Mouse (Mus musculus) layer of hippocampus, postnatal 10 days (tissue): ENCODE measurements around the gene Gpx7. TPM values are rescaled to one million over a fixed set of nuclear protein-coding genes. Genes with fewer than 3 reads are reported as not detected.
A peak's percentile ranks its signal among the peaks of the same experiment; 100 is the strongest.

ENCODE experiments used
- DNase-seq, 2 experiments: peaks; one replicate each; pipeline ENCODE4 v3.0.0; 2021; ENCODE audit warnings: low spot score in 2 of 2
- long read RNA-seq: library from polyadenylated mRNA; stranded (forward); transcript quantifications from one replicate; pipeline ENCODE4 v2.0.0, GENCODE M21; 2023
- total RNA-seq, 2 experiments: library from RNA; stranded (reverse); gene quantifications; 2 replicates each; pipeline ENCODE4 v1.2.3; 2021

Gpx7 gene
- 10 to 100 TPM; 10.3 to 12.1 TPM for total RNA-seq
- long read RNA-seq, transcript Gpx7-201 (3 exons, 1,289 nt): major isoform, 23 of 27 reads
- long read RNA-seq, partial matches to known transcripts: 1 of 27 reads
- long read RNA-seq, other reads (novel, unspliced or antisense): 1 of 27 reads

DNA sequence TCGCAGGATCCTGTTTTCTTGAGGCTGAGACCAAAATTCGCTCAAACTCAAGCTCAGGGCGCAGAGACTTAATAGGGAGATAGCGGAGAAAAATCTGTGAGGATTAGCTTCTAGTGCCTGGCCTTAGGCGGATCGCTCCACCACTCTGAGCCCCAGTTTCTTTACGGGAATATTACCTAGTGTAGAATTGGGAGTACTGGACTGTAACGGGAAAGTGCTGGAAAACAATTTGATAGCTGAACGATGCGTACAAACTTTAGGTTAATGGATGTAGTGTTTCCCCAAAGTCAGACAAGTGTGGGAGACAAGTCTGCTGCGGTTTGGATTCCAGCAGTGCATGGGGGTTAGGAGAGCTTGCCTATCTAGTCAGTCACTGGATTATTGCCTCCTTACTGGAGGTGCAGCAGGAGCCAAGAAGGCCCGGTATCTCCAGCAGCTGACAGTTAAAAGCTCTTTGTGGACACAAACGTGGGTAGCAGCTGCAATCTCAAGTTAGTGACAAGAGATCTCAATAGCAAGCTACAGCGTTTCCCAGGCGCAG lies at the start of gene Gpx7:
Gene Gpx7 (minus strand): TSS at position 101 of the 541 bp plus-strand sequence.
- DNase-seq: peak in 1 of 2 experiments; percentile 19

DNA sequence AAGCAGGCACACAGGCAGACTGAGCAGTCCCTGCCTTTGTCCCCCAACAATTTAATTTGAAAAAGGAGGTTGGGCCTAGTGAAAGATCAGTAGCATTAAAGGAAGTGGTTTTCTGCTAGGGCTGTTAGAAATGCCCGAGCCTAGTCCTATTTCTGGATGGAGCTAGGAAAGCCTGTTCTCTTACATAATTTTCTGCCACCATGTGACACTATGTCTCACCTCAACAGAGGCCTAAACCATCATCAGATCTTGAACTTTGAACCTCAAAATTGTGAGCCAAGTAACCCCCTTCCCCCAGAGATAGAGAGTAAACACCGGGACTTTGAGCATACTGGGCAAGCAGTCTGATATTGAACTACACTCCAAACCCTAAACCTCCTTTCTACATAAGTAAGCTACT lies 49.3 kb upstream of the Gpx7 start:
- DNase-seq: no peak

DNA sequence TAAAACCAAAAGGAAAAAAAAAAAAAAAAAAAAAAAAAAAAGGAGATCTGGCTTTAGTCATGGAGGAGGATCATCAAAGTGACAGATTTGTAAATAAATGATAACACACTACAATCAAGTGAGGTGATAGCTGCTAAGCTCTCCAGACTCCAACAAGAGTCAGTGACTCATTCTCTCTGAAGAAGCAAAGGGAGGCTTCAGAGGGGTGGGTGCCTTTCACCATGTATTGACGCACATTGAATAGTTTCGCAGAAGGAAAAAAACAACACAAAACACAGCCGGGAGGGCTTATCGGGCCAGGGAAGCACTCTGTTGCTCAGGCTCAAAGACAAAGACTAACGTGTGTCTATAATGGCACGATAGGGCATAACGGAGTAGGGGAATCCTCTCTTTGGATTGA lies 41.3 kb upstream of the Gpx7 start:
- no peak for DNase-seq

DNA sequence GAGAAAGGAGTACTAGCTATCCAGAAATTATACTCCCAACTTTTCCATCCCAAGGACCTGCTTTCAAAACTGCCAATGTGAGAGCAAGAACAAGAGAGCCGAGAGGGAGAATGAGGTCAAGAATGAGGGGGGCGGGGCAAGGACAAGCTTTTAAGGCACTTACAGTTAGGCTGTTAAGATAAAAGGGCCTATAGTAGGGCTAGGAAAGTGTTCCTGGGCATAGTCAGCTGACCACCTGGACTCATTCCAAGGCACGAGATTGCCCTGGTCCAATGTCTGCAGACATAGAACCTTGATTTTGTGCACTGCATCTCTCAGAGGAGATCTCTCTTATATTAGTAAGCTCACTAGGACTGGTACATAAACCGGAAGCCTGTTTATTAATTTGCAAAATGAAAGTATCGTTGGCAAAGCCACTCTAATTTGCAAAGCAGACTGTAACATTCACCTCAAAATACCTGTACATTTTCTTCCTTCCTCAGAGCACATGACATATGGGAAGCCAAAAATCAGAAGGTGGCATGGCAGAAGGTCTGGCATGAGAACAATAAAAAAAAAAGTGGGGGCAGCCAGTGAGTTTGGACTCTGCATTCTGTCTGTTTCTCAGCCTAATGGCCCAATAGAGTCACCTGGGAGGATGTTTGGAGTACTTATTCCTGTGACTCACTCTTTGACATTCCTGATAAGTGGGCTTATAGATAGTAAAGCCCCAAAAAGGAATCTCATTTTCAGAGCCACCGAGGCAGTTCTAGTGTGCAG lies 31.5 kb upstream of the Gpx7 start:
- no peak for DNase-seq

DNA sequence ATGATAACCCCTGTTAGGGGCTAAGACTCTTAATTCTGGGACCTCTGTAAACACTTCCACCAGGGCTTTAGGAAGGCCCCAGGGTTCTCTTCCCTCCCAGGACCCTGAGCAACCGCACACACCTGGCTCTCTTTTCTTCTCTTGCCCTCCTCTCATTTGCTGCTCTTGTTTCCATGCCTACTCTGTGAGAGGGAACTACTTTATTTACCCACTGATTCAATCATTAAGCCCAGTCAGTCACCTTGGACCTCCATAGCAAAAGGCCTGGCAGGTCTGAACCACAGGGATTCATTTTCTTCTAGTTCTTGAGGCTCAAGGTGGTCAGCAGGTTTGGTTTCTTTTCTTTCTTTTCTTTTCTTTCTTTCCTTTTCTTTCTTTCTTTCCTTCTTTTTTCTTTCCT lies 29.5 kb upstream of the Gpx7 start:
- no peak for DNase-seq

DNA sequence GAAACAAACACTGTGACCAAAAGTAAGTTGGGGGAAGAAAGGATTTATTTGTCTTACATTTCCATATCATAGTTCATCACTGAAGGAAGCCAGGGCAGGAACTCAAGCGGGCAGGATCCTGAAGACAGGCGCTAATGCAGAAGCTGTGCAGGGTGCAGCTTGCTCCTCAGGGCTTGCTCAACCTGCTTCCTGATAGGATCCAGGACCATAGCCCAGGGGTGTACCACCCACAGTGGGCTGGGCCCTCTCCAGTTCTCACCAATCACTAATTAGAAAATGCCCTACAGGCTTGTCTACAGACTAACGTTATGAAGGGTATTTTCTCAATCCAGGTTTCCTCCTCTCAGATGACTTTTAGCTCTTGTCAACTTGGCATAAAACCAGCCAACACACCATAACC lies 28.9 kb upstream of the Gpx7 start:
- no peak for DNase-seq

DNA sequence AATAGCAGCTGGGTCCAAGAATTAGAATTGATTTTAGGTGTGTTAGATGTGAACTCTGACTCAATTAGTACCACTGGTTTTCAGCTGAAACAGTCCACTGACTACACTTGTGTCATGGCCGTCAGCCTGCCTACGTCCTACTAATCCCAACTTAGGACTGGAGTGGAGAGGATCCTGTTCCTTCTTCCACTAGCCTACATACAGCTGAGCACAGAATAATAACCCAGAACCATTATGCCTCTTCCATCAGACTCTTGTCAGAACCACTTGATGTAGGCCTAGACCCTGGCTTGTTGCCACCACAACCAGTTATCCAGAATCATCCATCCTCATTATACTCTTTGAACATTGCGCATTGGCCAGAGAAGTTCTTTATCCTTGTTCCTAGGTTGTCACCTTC lies 28.0 kb upstream of the Gpx7 start:
- no peak for DNase-seq

DNA sequence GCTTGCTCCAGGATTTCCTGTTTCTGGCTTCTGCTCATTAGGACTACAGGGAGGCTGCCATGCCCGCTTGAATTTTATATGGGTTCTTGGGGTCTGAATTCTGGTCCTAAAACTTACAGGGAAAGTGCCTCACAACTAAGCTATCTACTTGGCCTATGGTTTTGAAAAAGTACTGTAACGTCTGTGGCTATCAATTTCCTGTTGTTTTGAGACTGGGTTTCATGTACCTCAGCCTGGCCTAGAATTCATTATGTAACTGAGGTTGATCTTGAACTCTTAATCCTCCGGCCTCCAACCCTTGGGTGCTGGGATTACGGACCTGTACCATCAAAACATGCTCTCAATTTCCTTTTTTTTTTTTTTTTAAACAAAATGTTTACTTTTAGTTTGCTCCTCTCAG lies 27.5 kb upstream of the Gpx7 start:
- DNase-seq: no peak

DNA sequence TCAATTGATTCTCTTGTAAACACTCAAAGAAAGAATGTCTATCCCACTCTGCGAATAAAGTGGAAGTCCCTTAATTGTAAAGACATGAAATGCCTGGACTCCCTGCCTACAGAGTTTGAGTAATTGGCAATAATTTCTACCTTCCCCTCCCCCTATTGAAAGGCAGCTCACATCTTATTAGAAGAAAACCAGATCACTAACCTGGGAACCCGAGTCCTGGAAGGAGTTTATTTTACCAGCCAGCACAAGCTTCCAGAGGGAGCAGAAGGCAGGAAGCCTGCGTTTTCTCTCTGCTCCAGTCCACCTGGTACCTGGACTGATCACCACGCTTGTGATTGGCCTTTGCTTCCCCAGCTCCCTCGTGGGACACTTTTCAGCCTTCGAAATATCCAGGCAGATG lies 26.6 kb upstream of the Gpx7 start:
- no peak for DNase-seq

DNA sequence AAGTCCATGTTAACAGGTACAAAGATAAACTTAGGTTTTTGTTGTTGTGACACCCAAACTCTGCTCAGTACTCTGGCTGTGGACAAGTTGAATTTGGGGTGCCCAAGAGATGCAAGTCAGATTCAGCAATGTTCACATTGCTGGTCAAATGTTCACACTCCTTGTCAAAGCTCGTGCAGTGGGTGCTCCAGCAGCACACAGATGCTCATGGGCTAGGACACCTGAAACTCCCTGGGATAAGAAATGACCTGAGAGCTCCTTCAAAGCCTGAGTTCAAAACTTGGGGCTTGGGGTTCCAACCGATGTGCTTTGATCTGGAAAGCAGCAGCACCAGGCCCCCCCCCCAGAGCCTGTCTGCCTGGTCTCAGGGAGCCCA lies 24.8 kb upstream of the Gpx7 start:
- DNase-seq: no peak

DNA sequence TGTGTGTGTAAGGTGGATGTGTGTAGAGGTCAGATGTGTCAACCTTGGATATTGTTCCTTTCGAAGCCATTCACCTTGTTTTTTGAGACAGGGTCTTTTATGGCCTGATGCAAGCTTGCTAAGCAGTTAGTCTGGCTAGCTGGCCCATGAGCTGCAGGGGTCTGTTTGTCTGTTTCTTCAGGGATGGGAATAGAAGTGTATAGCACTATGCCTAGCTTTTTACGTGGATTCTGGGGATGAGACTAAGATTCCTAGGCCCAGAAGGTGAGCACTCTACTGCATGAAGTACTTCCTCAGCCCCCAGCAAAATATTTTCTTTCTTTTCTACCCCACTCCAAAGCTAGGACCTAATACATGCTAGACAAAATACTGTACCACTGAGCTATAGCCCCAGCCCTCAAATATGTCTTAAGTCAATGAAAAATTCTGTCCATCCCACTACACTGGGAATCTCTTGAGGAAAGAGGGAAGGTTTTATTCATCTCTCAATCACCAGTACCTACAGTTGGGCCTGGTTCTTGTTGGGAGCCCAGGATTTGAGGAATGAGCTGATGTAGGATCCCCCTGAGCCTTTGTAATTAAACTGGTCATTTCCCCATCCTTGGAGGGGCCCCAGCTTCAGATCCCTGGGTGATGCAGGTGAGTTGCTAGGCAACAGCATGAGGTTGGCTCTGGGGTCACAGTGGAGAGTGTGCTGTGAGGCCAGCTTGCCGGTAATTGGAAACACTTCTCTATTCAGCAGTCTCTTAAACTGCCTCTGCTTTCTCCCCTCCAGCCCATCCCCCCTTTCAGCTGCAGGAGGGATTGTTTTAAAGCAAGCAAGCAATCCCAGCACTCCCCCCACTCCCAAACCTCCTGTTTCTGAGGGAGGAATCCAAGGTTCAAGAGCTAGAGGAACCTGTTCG lies 24.1 kb upstream of the Gpx7 start:
- DNase-seq: peak; percentile 4 to 17

DNA sequence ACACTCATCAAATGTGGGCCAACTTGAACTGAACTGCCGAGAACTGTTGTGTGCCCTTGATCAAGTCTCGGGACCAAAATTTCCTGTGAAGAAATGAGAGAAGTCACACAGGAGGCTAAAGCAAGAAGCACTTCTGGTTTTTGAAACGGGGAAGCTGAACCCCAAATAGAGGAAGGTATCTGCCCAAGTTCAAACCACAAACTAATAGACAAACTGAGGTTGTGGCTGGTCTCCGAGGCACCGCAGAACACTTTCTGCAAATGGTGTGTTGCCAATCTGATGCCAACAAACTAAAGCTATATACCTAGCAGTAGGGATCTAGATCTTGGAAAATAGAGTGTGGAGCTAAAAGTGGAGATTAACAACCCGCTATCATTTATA lies 21.6 kb upstream of the Gpx7 start:
- no peak for DNase-seq

DNA sequence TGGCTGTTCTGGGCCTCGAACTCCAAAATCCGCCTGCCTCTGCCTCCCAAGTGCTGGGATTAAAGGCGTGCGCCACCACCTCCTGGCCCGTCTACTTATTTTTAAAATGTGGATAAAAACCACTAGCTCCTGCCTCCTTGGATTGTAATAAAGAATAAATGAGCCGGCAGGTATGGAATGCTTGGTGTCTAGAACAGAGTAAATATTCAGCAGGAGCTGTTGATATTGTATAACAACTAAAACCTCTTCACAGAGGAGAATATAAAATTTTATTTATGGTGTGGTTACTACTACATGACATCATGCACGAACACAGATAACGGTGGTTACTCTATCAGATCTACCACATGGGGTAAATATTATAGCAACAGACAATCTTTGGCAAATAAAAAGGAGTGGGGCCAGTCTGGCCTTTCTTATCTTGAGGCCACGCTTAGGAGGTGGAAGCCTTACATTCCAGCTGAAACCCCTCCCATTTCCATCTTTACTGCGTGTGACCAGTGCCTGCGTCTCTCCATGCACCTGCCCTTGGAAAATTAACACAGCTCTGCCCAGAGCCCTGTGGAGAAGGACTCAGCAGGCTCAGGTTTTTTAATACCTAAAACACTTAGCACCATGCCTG lies 21.1 kb upstream of the Gpx7 start:
- no peak for DNase-seq

DNA sequence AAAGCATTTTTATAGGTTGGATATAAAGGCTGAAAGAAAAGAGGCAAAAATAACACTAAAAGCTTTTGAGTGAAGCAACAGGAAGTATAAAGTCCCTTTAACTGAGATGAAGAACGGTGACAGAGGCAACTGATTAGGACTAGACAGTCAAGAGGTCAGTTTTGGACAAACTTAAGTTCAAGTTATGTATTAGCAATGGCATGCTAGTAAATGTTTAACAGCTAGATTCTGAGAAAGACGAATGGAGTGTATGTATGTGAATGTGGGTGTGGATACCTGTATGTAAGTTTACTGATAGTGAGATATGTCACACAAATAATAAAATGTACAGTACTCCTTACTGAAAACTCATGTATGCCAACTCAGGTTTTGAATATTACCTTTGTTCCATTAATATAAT lies 17.8 kb upstream of the Gpx7 start:
- no peak for DNase-seq

DNA sequence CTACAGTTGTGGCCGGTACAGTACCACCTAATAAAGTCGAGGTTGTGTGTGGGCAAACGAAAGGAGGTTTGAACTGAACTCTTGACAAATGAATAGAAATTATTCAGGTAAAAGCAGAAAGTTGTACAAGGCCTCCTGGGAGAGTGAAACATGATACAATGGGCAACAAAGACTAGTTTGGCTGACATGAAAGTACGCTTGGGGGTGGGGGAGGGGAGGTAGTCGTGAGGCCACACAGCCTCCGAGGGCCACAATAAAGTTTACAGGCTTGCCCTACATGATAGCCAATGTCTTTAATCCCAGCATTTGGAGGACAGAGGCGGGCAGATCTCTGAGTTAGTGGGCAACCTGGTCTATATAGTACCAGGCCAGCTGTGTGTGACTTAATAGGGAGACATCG lies 860 bp upstream of the Gpx7 start:
- no peak for DNase-seq

DNA sequence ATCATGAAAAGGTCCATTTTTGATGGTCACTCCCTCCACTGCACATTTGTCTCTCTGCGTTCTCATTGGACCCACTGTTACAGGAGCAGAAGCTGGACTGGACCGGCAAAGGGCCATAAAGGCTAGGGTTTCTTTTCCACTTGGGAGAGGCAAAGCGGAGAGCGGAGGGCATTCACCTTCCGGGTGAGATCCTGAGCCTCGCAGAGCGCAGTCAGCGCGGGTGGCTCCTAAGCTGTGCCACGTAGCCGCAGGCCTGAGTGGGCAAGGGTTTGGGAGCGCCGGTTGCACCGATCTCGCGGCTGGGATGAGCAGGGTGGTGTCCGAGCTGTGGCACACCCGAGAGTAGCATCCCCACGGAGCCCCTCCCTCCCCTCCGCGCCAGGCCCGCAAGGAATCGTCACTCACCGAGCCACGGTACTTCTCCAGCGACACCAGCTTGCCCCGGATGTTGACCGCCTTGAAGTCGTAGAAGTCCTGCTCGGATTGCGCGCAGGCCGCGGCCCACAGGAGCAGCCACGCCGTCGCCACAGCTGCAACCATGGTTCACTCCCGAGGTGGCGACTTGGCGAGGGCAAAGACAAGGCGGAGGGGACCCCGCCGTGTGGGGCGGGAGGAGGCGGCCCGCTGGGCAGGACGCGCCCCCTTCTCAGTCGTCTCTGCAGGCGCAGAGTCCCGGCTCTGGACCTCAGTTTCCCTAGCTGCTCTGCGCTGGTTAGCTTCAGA lies 462 bp downstream of the Gpx7 start:
- peak; percentile 62 to 67 for DNase-seq

DNA sequence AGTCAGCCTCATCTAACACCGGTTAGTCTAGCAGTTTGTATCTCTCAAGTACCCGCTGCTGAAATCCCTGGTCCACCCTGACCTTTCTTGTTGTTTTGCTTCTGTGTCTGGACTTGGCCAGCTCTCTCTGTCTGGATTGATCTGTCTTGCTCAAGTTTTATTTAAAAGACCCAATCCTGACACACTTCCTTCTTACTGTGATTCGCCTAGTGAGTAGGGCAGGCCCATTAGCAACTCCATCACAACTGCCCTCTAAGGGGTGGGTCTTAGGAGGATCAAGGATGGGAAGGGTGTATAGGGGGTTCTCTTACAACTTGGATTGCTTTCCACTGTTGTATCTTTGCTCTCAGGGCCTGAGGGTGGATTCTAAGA lies 1.0 kb downstream of the Gpx7 start:
- peak in 1 of 2 experiments; percentile 20 for DNase-seq

DNA sequence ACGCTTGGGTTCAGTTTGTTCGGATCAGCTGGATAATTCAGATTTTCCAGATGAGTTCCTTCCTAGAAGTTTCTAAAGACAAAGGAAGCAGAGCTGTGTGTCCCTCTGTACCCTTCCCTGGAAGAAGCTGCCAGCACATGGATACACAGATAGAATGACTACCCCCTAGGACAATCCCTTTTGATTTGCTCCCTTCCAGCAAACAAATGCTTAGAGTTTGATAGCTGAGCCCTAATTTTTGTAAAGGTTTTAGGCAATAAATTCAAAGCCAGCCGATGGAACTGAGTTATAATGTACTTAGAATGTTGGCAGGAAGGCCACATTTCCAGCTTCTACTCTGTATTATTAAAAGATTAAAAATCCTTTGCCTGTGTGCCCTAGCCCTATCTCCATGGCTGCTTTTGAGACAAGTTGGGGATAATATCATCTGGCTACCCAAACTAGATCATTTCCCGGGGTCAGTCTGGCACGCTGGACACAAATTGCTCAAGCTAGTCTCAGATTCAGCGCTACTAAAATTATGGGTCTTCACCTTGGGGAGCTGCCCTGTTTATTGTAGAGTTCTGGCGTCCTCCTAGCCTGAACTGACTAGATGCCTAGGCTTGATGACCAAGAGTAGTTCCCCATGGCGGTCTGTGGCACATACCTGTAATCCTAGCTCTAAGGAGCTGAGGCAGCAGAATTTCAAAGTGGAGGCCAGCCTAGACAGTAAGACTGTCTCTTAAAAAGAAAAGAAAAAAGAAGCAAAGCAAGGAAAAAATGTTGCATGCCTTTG lies 2.7 kb downstream of the Gpx7 start:
- DNase-seq: no peak

DNA sequence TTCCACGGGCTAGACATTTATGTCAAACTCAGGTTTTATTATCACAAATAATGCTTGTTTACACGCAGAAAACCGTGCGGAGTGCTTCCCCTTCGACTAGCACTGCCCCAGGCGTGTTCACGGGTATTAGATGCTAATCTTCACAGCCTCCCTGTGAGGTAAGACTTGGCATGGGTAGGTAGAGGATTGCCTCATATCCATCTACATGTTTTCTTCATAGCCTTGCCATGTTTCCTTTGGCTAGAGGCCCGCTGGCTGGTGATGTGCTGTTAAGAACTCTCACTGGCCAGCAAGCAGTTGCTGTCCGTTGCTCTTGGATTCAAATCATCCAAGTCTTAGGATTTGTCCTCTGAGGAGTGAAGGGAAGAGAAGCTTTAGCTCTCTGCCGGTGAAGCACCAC lies 6.4 kb downstream of the Gpx7 start:
- DNase-seq: no peak

DNA sequence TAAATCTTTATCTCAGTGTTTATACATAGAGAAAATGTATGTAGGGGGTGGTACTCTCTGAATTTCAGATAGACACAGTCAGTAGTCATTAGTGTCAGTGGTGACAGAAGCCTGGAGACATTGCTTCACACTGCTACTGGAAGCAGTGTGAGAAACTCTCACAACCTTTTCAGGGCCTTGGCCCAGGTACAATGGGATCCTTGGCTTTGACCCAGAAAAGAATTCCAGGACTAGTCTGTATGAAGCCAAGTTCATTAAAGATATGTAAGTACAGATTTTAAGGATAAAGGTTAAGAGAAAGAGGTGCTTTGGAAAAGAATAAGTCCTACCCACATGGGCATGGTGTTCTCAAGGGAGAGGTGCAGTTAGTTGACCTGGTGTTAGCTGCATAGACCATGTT lies 12.5 kb downstream of the Gpx7 start:
- DNase-seq: no peak
